Mouse (Mus musculus): ENCODE results near the gene 1110004F10Rik.

DNA sequence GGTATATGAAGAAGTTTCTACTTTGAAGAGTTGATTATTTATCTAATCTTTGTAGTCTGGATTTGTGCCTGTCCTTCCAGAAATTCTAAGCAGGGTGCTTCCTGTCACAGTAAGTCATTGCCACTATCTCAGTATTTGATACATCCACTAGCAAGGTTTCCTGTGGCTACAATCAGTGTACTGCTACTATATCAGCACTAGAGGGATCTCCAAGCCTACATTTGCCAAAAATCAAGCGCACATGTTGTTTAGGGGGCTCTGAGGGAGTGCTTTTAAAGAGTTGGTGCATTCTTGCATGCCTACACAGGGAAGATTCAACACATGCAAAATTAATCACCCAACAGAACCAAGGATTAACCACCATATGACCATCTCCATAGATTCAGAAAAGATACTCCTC lies 21.5 kb downstream of the 1110004F10Rik start:
- TF ChIP-seq CTCF (IDR thresholded peaks at IDR 0.05; ENCODE audit: borderline replicate concordance, control insufficient read depth, extremely low read depth, insufficient read depth, low read length, poor library complexity) (no peak), POLR2A (IDR thresholded peaks at IDR 0.05; ENCODE audit: control insufficient read depth, extremely low read depth, insufficient read depth, low read length, poor library complexity) (no peak)
